Mouse (Mus musculus) hindbrain, postnatal 0 days (tissue): ENCODE results near the gene Plxnb1. TPM values are rescaled to one million over a fixed set of nuclear protein-coding genes. Genes with fewer than 3 reads are reported as not detected.

Experiments
- ATAC-seq: fragments of 200-750 bp; cut with Nextera tagmentation; 2 replicates; pipeline ENCODE4 v1.8.0; 2017; ENCODE audit warnings: mild to moderate bottlenecking, moderate TSS enrichment, moderate library complexity
- DNase-seq: peaks from one replicate; pipeline ENCODE4 v3.0.0-alpha.2; 2015; ENCODE audit warnings: low spot score
- H3K27ac ChIP-seq: fragments of 300-500 bp; sonication (generic); 2 replicates; pipeline ENCODE4 v1.5.1; 2014; ENCODE audit warnings: mild to moderate bottlenecking
- H3K27me3 ChIP-seq: fragments of 300-500 bp; sonication (generic); 2 replicates; pipeline ENCODE4 v1.6.1; 2014; ENCODE audit warnings: low read length, mixed read lengths; ENCODE audit not compliant: insufficient read depth
- H3K36me3 ChIP-seq: fragments of 300-500 bp; sonication (generic); 2 replicates; pipeline ENCODE4 v1.6.1; 2014; ENCODE audit warnings: low read length, mixed read lengths; ENCODE audit not compliant: insufficient read depth
- H3K4me1 ChIP-seq: fragments of 300-500 bp; sonication (generic); 2 replicates; pipeline ENCODE4 v1.6.1; 2014; ENCODE audit warnings: antibody characterized with exemption, low read length, mixed read lengths; ENCODE audit not compliant: insufficient read depth
- H3K4me2 ChIP-seq: fragments of 300-500 bp; sonication (generic); 2 replicates; pipeline ENCODE4 v1.6.1; 2014; ENCODE audit warnings: low read depth, mild to moderate bottlenecking, low read length, moderate library complexity, mixed read lengths
- H3K4me3 ChIP-seq: fragments of 300-500 bp; sonication (generic); 2 replicates; pipeline ENCODE4 v1.5.1; 2014; ENCODE audit warnings: low read length
- H3K9ac ChIP-seq: fragments of 300-500 bp; sonication (generic); replicated peaks from 2 replicates; pipeline ENCODE4 v1.6.1; 2014; ENCODE audit warnings: mild to moderate bottlenecking, low read length, moderate library complexity, mixed read lengths
- H3K9me3 ChIP-seq: fragments of 300-500 bp; sonication (generic); 2 replicates; pipeline ENCODE4 v1.6.1; 2016; ENCODE audit warnings: low read length, mixed read lengths
- CTCF ChIP-seq: IDR thresholded peaks from 2 replicates; pipeline ENCODE4 v1.5.1; 2016; ENCODE audit warnings: antibody characterized with exemption, control low read depth, low read depth
- WGBS: fragments of 180-500 bp; shearing (Covaris S2); extraction: QIAGEN DNeasy Blood & Tissue Kit; methylation state at CpG from one replicate; pipeline ENCODE4 v1.1.7; 2014; 5-methylcytosine and 5-hydroxymethylcytosine counted together
- polyA plus RNA-seq: library from polyadenylated mRNA; unstranded; fragments of >200 nt; fragmentation: Nextera tagmentation; extraction: Ambion mirVana; gene quantifications from 2 replicates; pipeline ENCODE4 v1.2.1, GENCODE M21; 2015
- total RNA-seq: library from RNA; depleted of rRNA; stranded (reverse); fragments of >200 nt; gene quantifications from 2 replicates; pipeline ENCODE4 v1.2.3, GENCODE M21; 2014

The Plxnb1 gene
- total and polyA plus RNA-seq, 2 experiments from 2014 or later: 11.2 to 82.3 TPM

GRCm38 (mm10) chr9:109105011-109105410 is 9.8 kb downstream of the Plxnb1 start:
- ATAC-seq: peak; percentile 57
- no peak for TF ChIP-seq CTCF
- Histone ChIP-seq H3K9ac (no peak overlapping the region), H3K4me3 (no peak overlapping the region), H3K27me3 (no peaks in the 10 kb centered on the region), H3K36me3 (peaks cover 33% of the 10 kb centered on the region), H3K4me1 (no peaks in the 10 kb centered on the region), H3K9me3 (no peaks in the 10 kb centered on the region), H3K27ac (peak overlapping the region; percentile 63; the same call in 1 of the 2 replicates), H3K4me2 (no peak overlapping the region)
- peak; percentile 66 for DNase-seq
- WGBS: 53% methylated on average over 12 of the region's 12 CpGs

- Histone ChIP-seq H3K36me3 (peaks cover 40% of the 10 kb centered on the region), H3K4me2 (no peak overlapping the region), H3K27ac (no peak overlapping the region), H3K9me3 (no peaks in the 10 kb centered on the region), H3K9ac (no peak overlapping the region), H3K4me3 (no peak overlapping the region), H3K4me1 (no peaks in the 10 kb centered on the region), H3K27me3 (no peaks in the 10 kb centered on the region)
- ATAC-seq: no peak
- DNase-seq: no peak
- TF ChIP-seq CTCF: no peak
- 90% methylated on average over 12 of the region's 12 CpGs for WGBS
Observed at GRCm38 (mm10) chr9:109105648-109106047, 10.5 kb downstream of the Plxnb1 start.

- no peak for TF ChIP-seq CTCF
- peaks cover 50% of the 10 kb centered on the region for H3K36me3 ChIP-seq
- ATAC-seq (no peak), DNase-seq (no peak)
- no peak overlapping the region for H3K4me3 ChIP-seq
- no peaks in the 10 kb centered on the region for H3K9me3 ChIP-seq
- no peaks in the 10 kb centered on the region for H3K27me3 ChIP-seq
- H3K4me2 ChIP-seq: no peak overlapping the region
- no peak overlapping the region for H3K9ac ChIP-seq
- no peak overlapping the region for H3K27ac ChIP-seq
- 65% methylated on average over 6 of the region's 6 CpGs for WGBS
- H3K4me1 ChIP-seq: no peaks in the 10 kb centered on the region
Observed at GRCm38 (mm10) chr9:109107341-109107740, 12.2 kb downstream of the Plxnb1 start.

GRCm38 (mm10) chr9:109110240-109110639 is 15.1 kb downstream of the Plxnb1 start:
- Histone ChIP-seq H3K4me1 (no peaks in the 10 kb centered on the region), H3K36me3 (peaks cover 75% of the 10 kb centered on the region), H3K9me3 (no peaks in the 10 kb centered on the region), H3K4me2 (no peak overlapping the region), H3K27me3 (no peaks in the 10 kb centered on the region), H3K27ac (no peak overlapping the region), H3K4me3 (no peak overlapping the region), H3K9ac (no peak overlapping the region)
- ATAC-seq (no peak), DNase-seq (no peak)
- 91% methylated on average over 11 of the region's 11 CpGs for WGBS
- no peak for TF ChIP-seq CTCF

GRCm38 (mm10) chr9:109111101-109111500 is 15.9 kb downstream of the Plxnb1 start:
- H3K9ac ChIP-seq: no peak overlapping the region
- H3K27ac ChIP-seq: no peak overlapping the region
- H3K4me2 ChIP-seq: no peak overlapping the region
- no peaks in the 10 kb centered on the region for H3K9me3 ChIP-seq
- ATAC-seq (no peak), DNase-seq (no peak)
- WGBS: 91% methylated on average over 4 of the region's 4 CpGs
- no peaks in the 10 kb centered on the region for H3K27me3 ChIP-seq
- TF ChIP-seq CTCF: no peak
- H3K4me3 ChIP-seq: no peak overlapping the region
- H3K36me3 ChIP-seq: peaks cover 78% of the 10 kb centered on the region
- H3K4me1 ChIP-seq: no peaks in the 10 kb centered on the region

- WGBS: 96% methylated on average over 8 of the region's 9 CpGs
- H3K4me2 ChIP-seq: no peak overlapping the region
- no peak for ATAC-seq
Observed at GRCm38 (mm10) chr9:109111591-109111990, 16.4 kb downstream of the Plxnb1 start.

GRCm38 (mm10) chr9:109113331-109113730 is 18.1 kb downstream of the Plxnb1 start:
- no peak overlapping the region for H3K27ac ChIP-seq
- ATAC-seq (no peak), DNase-seq (no peak)
- no peaks in the 10 kb centered on the region for H3K4me1 ChIP-seq
- H3K4me3 ChIP-seq: no peak overlapping the region
- whole genome bisulfite sequencing: 92% methylated on average over 8 of the region's 8 CpGs
- H3K27me3 ChIP-seq: no peaks in the 10 kb centered on the region
- peaks cover 96% of the 10 kb centered on the region for H3K36me3 ChIP-seq
- no peak for TF ChIP-seq CTCF
- no peaks in the 10 kb centered on the region for H3K9me3 ChIP-seq
- H3K4me2 ChIP-seq: no peak overlapping the region
- H3K9ac ChIP-seq: no peak overlapping the region

More at GRCm38 (mm10) chr9:109111591-109111990, 16.4 kb downstream of the Plxnb1 start:
- Histone ChIP-seq H3K4me1 (no peaks in the 10 kb centered on the region), H3K27ac (no peak overlapping the region), H3K27me3 (no peaks in the 10 kb centered on the region), H3K9ac (no peak overlapping the region), H3K36me3 (peaks cover 83% of the 10 kb centered on the region), H3K4me3 (no peak overlapping the region), H3K9me3 (no peaks in the 10 kb centered on the region)
- no peak for TF ChIP-seq CTCF
- DNase-seq: no peak
